ENCODE assay signal across 17 mouse cellular contexts in genomic region chr5:39931890-39932289, GRCm38 (mm10).
"Had no signal": no experiment of that assay in that cellular context is flagged by ENCODE, and none has a peak within 500 bp of the region (broad histone marks: within the 10 kb centered on the region; RNA-seq: fewer than 3 reads in every experiment).

No protein-coding gene starts in this region.

- ATAC-seq: liver, embryonic 12.5 days; liver, postnatal 0 days; lung, postnatal 0 days; midbrain, embryonic 13.5 days; midbrain, embryonic 15.5 days; midbrain, embryonic 16.5 days had no signal

- DNase-seq: left cerebral cortex, postnatal 4 days; liver; liver, embryonic 13.5 days; liver, postnatal 0 days; lung, adult 18-20 months; lung, adult 2 months; lung, embryonic 14.5 days; lung, postnatal 10 days; lung, postnatal 14 days; lung, postnatal 36 days; lung, postnatal 4 days; midbrain, embryonic 14.5 days had no signal
